24 mouse cellular contexts compared by ENCODE assay signal in the genomic region with DNA sequence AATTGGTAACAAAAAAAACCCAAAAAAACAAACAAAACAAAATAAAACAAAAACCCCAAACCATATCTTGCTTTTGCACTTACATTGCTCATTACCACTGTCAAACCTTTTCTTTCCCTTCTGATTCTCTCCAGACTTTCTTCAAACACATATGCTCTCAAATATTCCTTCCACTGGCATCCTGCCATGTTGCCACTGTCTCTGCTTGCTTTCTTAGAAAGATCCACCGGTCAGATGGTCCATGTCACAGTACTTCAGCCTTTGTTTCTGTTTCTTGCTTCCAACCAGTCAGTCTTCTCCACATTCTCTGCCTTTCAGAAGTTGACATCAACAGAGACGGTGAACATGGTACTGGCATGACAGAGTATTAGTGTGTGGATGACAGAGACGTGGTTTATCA. TPM values are rescaled to one million over a fixed set of nuclear protein-coding genes. Genes with fewer than 3 reads are reported as not detected.
A peak's percentile ranks its signal among the peaks of the same experiment; 100 is the strongest.
DNase-seq lines count a peak whose midpoint lies in the region; ATAC-seq lines count a peak whose summit lies in the region.
"Had no signal": no experiment of that assay in that cellular context is flagged by ENCODE, and none has a peak within 500 bp of the region (broad histone marks: within the 10 kb centered on the region; RNA-seq: fewer than 3 reads in every experiment).

No protein-coding gene starts in this region.

- 42% methylated on average over 3 of the region's 3 CpGs for WGBS in intestine, embryonic 14.5 days
- WGBS in intestine, embryonic 16.5 days = 49% methylated on average over 3 of the region's 3 CpGs

- no peaks in the 10 kb centered on the region for H3K36me3 ChIP-seq in intestine, embryonic 14.5 days (ENCODE audit: control insufficient read depth, insufficient read depth, low read length)
- no peaks in the 10 kb centered on the region for H3K36me3 ChIP-seq in intestine, embryonic 16.5 days (ENCODE audit: control insufficient read depth, insufficient read depth, low read length)
- H3K36me3 ChIP-seq: embryonic facial prominence, embryonic 13.5 days; forebrain, embryonic 10.5 days; hindbrain, embryonic 12.5 days; hindbrain, embryonic 15.5 days; intestine, embryonic 15.5 days had no signal

- no peaks in the 10 kb centered on the region for H3K27me3 ChIP-seq in intestine, embryonic 14.5 days (replicated peaks; ENCODE audit: control insufficient read depth, insufficient read depth, low read length)
- no peaks in the 10 kb centered on the region for H3K27me3 ChIP-seq in intestine, embryonic 16.5 days (replicated peaks; ENCODE audit: control insufficient read depth, insufficient read depth, low read length)
- H3K27me3 ChIP-seq: embryonic facial prominence, embryonic 13.5 days; forebrain, embryonic 13.5 days; hindbrain, embryonic 12.5 days; hindbrain, embryonic 15.5 days; intestine, embryonic 15.5 days had no signal

- no peak; the same call in 1 of the 2 replicates for ATAC-seq in intestine, embryonic 14.5 days (replicated peaks; ENCODE audit: low FRiP score, low TSS enrichment, low read depth)
- ATAC-seq in intestine, embryonic 16.5 days = no peak
- ATAC-seq: forebrain, embryonic 13.5 days; forebrain, embryonic 16.5 days; intestine, embryonic 15.5 days had no signal

- no peak overlapping the region for H3K27ac ChIP-seq in intestine, embryonic 14.5 days (ENCODE audit: low read depth)
- no peak overlapping the region for H3K27ac ChIP-seq in intestine, embryonic 16.5 days (ENCODE audit: low read length)
- H3K27ac ChIP-seq: embryonic facial prominence, embryonic 13.5 days; forebrain, embryonic 10.5 days; forebrain, embryonic 13.5 days; gastrocnemius, adult 2 months; hindbrain, embryonic 12.5 days; hindbrain, embryonic 15.5 days; intestine, embryonic 15.5 days had no signal

- peak; percentile 25 to 48 for DNase-seq in cerebellum, postnatal 10 days
- DNase-seq in cerebellum, postnatal 4 days (ENCODE audit: low spot score in 2 of 2) = no peak
- DNase-seq in intestine, embryonic 14.5 days (ENCODE audit: low spot score) = peak; percentile 57
- peak; percentile 3 for DNase-seq in lung, postnatal 10 days
- no peak for DNase-seq in lung, postnatal 36 days
- DNase-seq in brain, adult 2 months (ENCODE audit: low read depth, low spot score) = peak; percentile 13
- DNase-seq in frontal cortex, postnatal 14 days (ENCODE audit: low spot score in 2 of 2) = no peak
- DNase-seq: adrenal gland, adult 2 months; adrenal gland, postnatal 14 days; cerebellum, adult 18-20 months; cerebellum, adult 9-10 months; gastrocnemius, adult 2 months; gastrocnemius, postnatal 14 days; heart, adult 11 months had no signal

- no peak overlapping the region for H3K9ac ChIP-seq in intestine, embryonic 14.5 days (ENCODE audit: low read length)
- no peak overlapping the region for H3K9ac ChIP-seq in intestine, embryonic 16.5 days (ENCODE audit: low read depth, low read length)
- H3K9ac ChIP-seq: embryonic facial prominence, embryonic 13.5 days; forebrain, embryonic 13.5 days; hindbrain, embryonic 12.5 days; hindbrain, embryonic 15.5 days; intestine, embryonic 15.5 days had no signal

- no peaks in the 10 kb centered on the region for H3K9me3 ChIP-seq in intestine, embryonic 14.5 days (ENCODE audit: control insufficient read depth, low read length)
- H3K9me3 ChIP-seq in intestine, embryonic 16.5 days (ENCODE audit: control insufficient read depth, low read length) = no peaks in the 10 kb centered on the region
- H3K9me3 ChIP-seq: embryonic facial prominence, embryonic 13.5 days; forebrain, embryonic 10.5 days; forebrain, embryonic 13.5 days; hindbrain, embryonic 12.5 days; hindbrain, embryonic 15.5 days; intestine, embryonic 15.5 days had no signal

- H3K4me1 ChIP-seq in intestine, embryonic 14.5 days (replicated peaks; ENCODE audit: control insufficient read depth, insufficient read depth, low read length) = no peaks in the 10 kb centered on the region
- no peaks in the 10 kb centered on the region for H3K4me1 ChIP-seq in intestine, embryonic 16.5 days (ENCODE audit: control insufficient read depth, insufficient read depth, low read length)
- H3K4me1 ChIP-seq: forebrain, embryonic 10.5 days; forebrain, embryonic 13.5 days; hindbrain, embryonic 12.5 days; hindbrain, embryonic 15.5 days; intestine, embryonic 15.5 days had no signal

- no peak overlapping the region for H3K4me3 ChIP-seq in intestine, embryonic 14.5 days (ENCODE audit: low read depth, low read length)
- H3K4me3 ChIP-seq in intestine, embryonic 16.5 days (ENCODE audit: low read length) = no peak overlapping the region
- H3K4me3 ChIP-seq: embryonic facial prominence, embryonic 13.5 days; forebrain, embryonic 10.5 days; forebrain, embryonic 13.5 days; gastrocnemius, adult 2 months; hindbrain, embryonic 12.5 days; hindbrain, embryonic 15.5 days; intestine, embryonic 15.5 days had no signal

- no peak overlapping the region for H3K4me2 ChIP-seq in intestine, embryonic 14.5 days (ENCODE audit: low read length)
- H3K4me2 ChIP-seq in intestine, embryonic 16.5 days (ENCODE audit: low read depth, low read length) = no peak overlapping the region
- H3K4me2 ChIP-seq: embryonic facial prominence, embryonic 13.5 days; forebrain, embryonic 13.5 days; heart, embryonic 11.5 days; hindbrain, embryonic 12.5 days; hindbrain, embryonic 15.5 days; intestine, embryonic 15.5 days had no signal

RNA-seq across cellular contexts. Expression of a gene that starts 0.9 kb away (rescaled TPM):
- polyA plus RNA-seq in intestine, embryonic 14.5 days (2014; fragmentation: Nextera tagmentation; extraction: Ambion mirVana) = 0.04 TPM in 1 of 2 replicates, not detected in the other
- not detected in 2 replicates for polyA plus RNA-seq in intestine, embryonic 16.5 days (2015; fragmentation: Nextera tagmentation; extraction: Ambion mirVana)
- polyA plus RNA-seq: adrenal gland, adult 2 months; forebrain, embryonic 10.5 days; heart, embryonic 14.5 days; hindbrain, embryonic 15.5 days; intestine, embryonic 15.5 days had no signal

Comparison
In these comparisons a context has a peak if more than half of its experiments do, and no peak if none do; other contexts are left out.
1. DNase-seq: peak in cerebellum, postnatal 10 days (2 of 2), intestine, embryonic 14.5 days (single experiment), lung, postnatal 10 days (single experiment) and brain, adult 2 months (single experiment); none in cerebellum, postnatal 4 days (0 of 2), lung, postnatal 36 days (single experiment) and frontal cortex, postnatal 14 days (0 of 2).